Mouse (Mus musculus): ENCODE data around the gene Olfr467. TPM values are rescaled to one million over a fixed set of nuclear protein-coding genes. Genes with fewer than 3 reads are reported as not detected.

The Olfr467 gene
- polyA plus RNA-seq (2017; shearing (Covaris generic)): not detected

GRCm38 (mm10) chr7:107811963-107812362 is at the start of gene Olfr467:
Gene Olfr467 (plus strand): TSS chr7:107812263.

DNA sequence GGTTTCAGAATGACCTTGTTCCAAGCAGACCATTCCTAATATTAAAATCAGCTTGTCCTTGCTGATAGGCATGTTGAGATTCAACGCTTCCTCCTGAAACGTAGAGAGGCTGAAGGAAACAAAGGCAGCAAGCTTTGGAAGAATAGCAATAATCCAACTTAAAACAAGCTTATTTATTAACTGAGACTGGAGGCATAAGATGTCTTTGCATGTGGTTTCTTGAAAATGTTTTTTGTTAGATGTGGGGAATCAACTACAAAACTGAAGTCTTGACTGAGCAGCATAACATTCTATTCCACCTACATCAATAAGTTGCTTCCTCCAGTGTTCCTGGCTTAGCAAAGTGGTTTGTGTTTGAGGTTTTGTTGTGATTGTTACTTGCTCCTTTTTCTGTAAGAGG is 11.0 kb upstream of the Olfr467 start, which contains the start of gene Ovch2:
Gene Ovch2, minus strand, starts transcription at position 101 of the 400 bp plus-strand sequence.

DNA sequence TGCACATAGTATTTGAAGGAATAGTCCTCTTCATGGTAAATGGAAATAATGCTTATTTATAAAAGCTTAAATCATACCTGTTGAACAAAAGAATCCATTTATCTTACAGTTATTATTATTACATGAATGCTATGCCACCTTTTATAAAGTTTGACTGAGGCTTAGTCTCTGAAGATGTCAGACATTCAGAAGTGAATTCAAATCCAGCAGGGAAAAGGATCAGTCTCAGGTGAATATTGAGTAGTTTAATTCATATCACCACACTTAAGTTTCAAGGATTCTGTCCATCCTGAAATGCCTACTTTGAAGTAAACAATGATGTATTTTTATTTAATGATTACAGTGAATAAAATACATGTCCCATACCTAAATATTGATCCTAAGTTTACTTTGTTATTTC is 13.4 kb downstream of the Olfr467 start, which contains the start of gene Olfr469:
Gene Olfr469, minus strand, starts transcription at position 101 of the 400 bp plus-strand sequence.

DNA sequence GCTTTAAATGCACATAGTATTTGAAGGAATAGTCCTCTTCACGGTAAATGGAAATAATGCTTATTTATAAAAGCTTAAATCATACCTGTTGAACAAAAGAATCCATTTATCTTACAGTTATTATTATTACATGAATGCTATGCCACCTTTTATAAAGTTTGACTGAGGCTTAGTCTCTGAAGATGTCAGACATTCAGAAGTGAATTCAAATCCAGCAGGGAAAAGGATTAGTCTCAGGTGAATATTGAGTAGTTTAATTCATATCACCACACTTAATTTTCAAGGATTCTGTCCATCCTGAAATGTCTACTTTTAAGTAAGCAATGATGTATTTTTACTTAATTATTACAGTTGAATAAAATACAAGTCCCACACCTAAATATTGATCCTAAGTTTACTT is 35.3 kb downstream of the Olfr467 start, which contains the start of gene Olfr470:
Gene Olfr470, minus strand, starts transcription at position 101 of the 400 bp plus-strand sequence.

Other genes with a start within 250 kb of the Olfr467 start
- not detected for gene Olfml1, start 244.8 kb upstream of the Olfr467 start, polyA plus RNA-seq (2017; shearing (Covaris generic))
- gene Ppfibp2, start 217.1 kb upstream of the Olfr467 start, polyA plus RNA-seq (2017; shearing (Covaris generic)): 0.76 TPM
- not detected for gene 5330417H12Rik, start 187.1 kb upstream of the Olfr467 start, polyA plus RNA-seq (2017; shearing (Covaris generic))
- not detected for gene Cyb5r2, start 54.2 kb upstream of the Olfr467 start, polyA plus RNA-seq (2017; shearing (Covaris generic))
- gene Ovch2, start 11.1 kb upstream of the Olfr467 start, polyA plus RNA-seq (2017; shearing (Covaris generic)): not detected
- not detected for gene Olfr469, start 13.3 kb downstream of the Olfr467 start, polyA plus RNA-seq (2017; shearing (Covaris generic))
- gene Olfr470, start 35.2 kb downstream of the Olfr467 start, polyA plus RNA-seq (2017; shearing (Covaris generic)): 0.45 TPM
- 0.40 TPM for gene Olfr472, start 85.6 kb downstream of the Olfr467 start, polyA plus RNA-seq (2017; shearing (Covaris generic))
- not detected for gene Olfr473, start 118.2 kb downstream of the Olfr467 start, polyA plus RNA-seq (2017; shearing (Covaris generic))
- gene Olfr474, start 142.4 kb downstream of the Olfr467 start, polyA plus RNA-seq (2017; shearing (Covaris generic)): not detected
- gene Olfr476, start 152.5 kb downstream of the Olfr467 start, polyA plus RNA-seq (2017; shearing (Covaris generic)): not detected
- gene Olfr477, start 174.4 kb downstream of the Olfr467 start, polyA plus RNA-seq (2017; shearing (Covaris generic)): not detected
- gene Olfr478, start 221.7 kb downstream of the Olfr467 start, polyA plus RNA-seq (2017; shearing (Covaris generic)): not detected
- not detected for gene Olfr479, start 238.4 kb downstream of the Olfr467 start, polyA plus RNA-seq (2017; shearing (Covaris generic))

All from effector memory CD4-positive, alpha-beta T cell, adult 7 months (primary cell).